Mouse (Mus musculus) intestine, postnatal 0 days (tissue): ENCODE measurements at regions not wholly inside any gene's neighbourhood (a gene's known extent, or its start where the extent isn't known, plus 50 kb on each side); places are given as distances from the start of the nearest gene placed in this dataset.

Source experiments
- ATAC-seq: fragments of 200-750 bp; cut with Nextera tagmentation; 2 replicates; pipeline ENCODE4 v1.8.0; 2017; ENCODE audit warnings: mild to moderate bottlenecking, moderate TSS enrichment, moderate library complexity
- H3K27ac ChIP-seq: fragments of 300-500 bp; sonication (generic); 2 replicates; pipeline ENCODE4 v1.5.1; 2014; ENCODE audit warnings: mild to moderate bottlenecking, low read depth, low read length, moderate library complexity
- H3K27me3 ChIP-seq: fragments of 300-500 bp; sonication (generic); replicated peaks from 2 replicates; pipeline ENCODE4 v1.6.1; 2014; ENCODE audit warnings: low read length, mixed read lengths; ENCODE audit not compliant: control insufficient read depth, insufficient read depth
- H3K36me3 ChIP-seq: fragments of 300-500 bp; sonication (generic); 2 replicates; pipeline ENCODE4 v1.6.1; 2014; ENCODE audit warnings: mild to moderate bottlenecking, moderate library complexity; ENCODE audit not compliant: control insufficient read depth, insufficient read depth
- H3K4me1 ChIP-seq: fragments of 300-500 bp; sonication (generic); replicated peaks from 2 replicates; pipeline ENCODE4 v1.6.1; 2014; ENCODE audit warnings: antibody characterized with exemption, low read length, mixed read lengths; ENCODE audit not compliant: control insufficient read depth, insufficient read depth
- H3K4me2 ChIP-seq: fragments of 300-500 bp; sonication (generic); replicated peaks from 2 replicates; pipeline ENCODE4 v1.6.1; 2014; ENCODE audit warnings: low read depth, mild to moderate bottlenecking, moderate library complexity
- H3K4me3 ChIP-seq: fragments of 300-500 bp; sonication (generic); 2 replicates; pipeline ENCODE4 v1.5.1; 2014; ENCODE audit warnings: low read depth, low read length
- H3K9ac ChIP-seq: fragments of 300-500 bp; sonication (generic); 2 replicates; pipeline ENCODE4 v1.6.1; 2014; ENCODE audit warnings: mild to moderate bottlenecking, low read depth, low read length
- H3K9me3 ChIP-seq: fragments of 300-500 bp; sonication (generic); 2 replicates; pipeline ENCODE4 v1.6.1; 2016; ENCODE audit warnings: mixed run types; ENCODE audit not compliant: control insufficient read depth
- CTCF ChIP-seq: sonication (generic); IDR thresholded peaks from 2 replicates; pipeline ENCODE4 v1.5.1; 2016; ENCODE audit warnings: low read depth, mild to moderate bottlenecking, control low read depth, antibody characterized with exemption, moderate library complexity
- WGBS: fragments of 180-500 bp; shearing (Covaris S2); extraction: QIAGEN DNeasy Blood & Tissue Kit; methylation state at CpG from one replicate; pipeline ENCODE4 v1.1.7; 2014; 5-methylcytosine and 5-hydroxymethylcytosine counted together

GRCm38 (mm10) chr8:117934566-117935094 lies 132.9 kb upstream of the Mphosph6 start:
- Histone ChIP-seq H3K27me3 (no peaks in the 10 kb centered on the region), H3K4me3 (no peak overlapping the region), H3K9ac (no peak overlapping the region), H3K36me3 (no peaks in the 10 kb centered on the region), H3K27ac (no peak overlapping the region), H3K4me1 (no peaks in the 10 kb centered on the region), H3K4me2 (no peak overlapping the region), H3K9me3 (no peaks in the 10 kb centered on the region)
- no peak for TF ChIP-seq CTCF
- ATAC-seq: no peak
- whole genome bisulfite sequencing: 95% methylated on average over 16 of the region's 16 CpGs

GRCm38 (mm10) chr8:117930687-117931086 lies 128.9 kb upstream of the Mphosph6 start:
- TF ChIP-seq CTCF: peak; percentile 80
- H3K27me3 ChIP-seq: no peaks in the 10 kb centered on the region
- H3K9ac ChIP-seq: no peak overlapping the region
- H3K36me3 ChIP-seq: no peaks in the 10 kb centered on the region
- no peak for ATAC-seq
- no peak overlapping the region for H3K4me3 ChIP-seq
- H3K4me1 ChIP-seq: no peaks in the 10 kb centered on the region
- no peak overlapping the region for H3K4me2 ChIP-seq
- WGBS: 61% methylated on average over 6 of the region's 6 CpGs
- H3K27ac ChIP-seq: no peak overlapping the region
- H3K9me3 ChIP-seq: no peaks in the 10 kb centered on the region

- Histone ChIP-seq H3K36me3 (no peaks in the 10 kb centered on the region), H3K9ac (no peak overlapping the region), H3K9me3 (no peaks in the 10 kb centered on the region), H3K4me3 (no peak overlapping the region), H3K4me1 (no peaks in the 10 kb centered on the region), H3K27me3 (no peaks in the 10 kb centered on the region), H3K4me2 (no peak overlapping the region), H3K27ac (no peak overlapping the region)
- 42% methylated on average over 12 of the region's 12 CpGs for WGBS
- no peak for ATAC-seq
- no peak for TF ChIP-seq CTCF
These were observed 127.9 kb upstream of the Mphosph6 start for GRCm38 (mm10) chr8:117929606-117930005.

- ATAC-seq: no peak
- 80% methylated on average over 6 of the region's 6 CpGs for WGBS
- Histone ChIP-seq H3K4me1 (no peaks in the 10 kb centered on the region), H3K9ac (no peak overlapping the region), H3K27me3 (no peaks in the 10 kb centered on the region), H3K4me3 (no peak overlapping the region), H3K9me3 (no peaks in the 10 kb centered on the region), H3K4me2 (no peak overlapping the region), H3K36me3 (no peaks in the 10 kb centered on the region), H3K27ac (no peak overlapping the region)
- no peak for TF ChIP-seq CTCF
These were observed 121.6 kb upstream of the Mphosph6 start for GRCm38 (mm10) chr8:117923296-117923695.

GRCm38 (mm10) chr8:117903052-117903451 lies 101.3 kb upstream of the Mphosph6 start:
- H3K36me3 ChIP-seq: no peaks in the 10 kb centered on the region
- no peak for ATAC-seq
- no peaks in the 10 kb centered on the region for H3K4me1 ChIP-seq
- H3K4me2 ChIP-seq: no peak overlapping the region
- WGBS: 43% methylated on average over 8 of the region's 8 CpGs
- no peak overlapping the region for H3K27ac ChIP-seq
- no peak overlapping the region for H3K9ac ChIP-seq
- H3K9me3 ChIP-seq: no peaks in the 10 kb centered on the region
- TF ChIP-seq CTCF: no peak
- H3K4me3 ChIP-seq: no peak overlapping the region
- H3K27me3 ChIP-seq: no peaks in the 10 kb centered on the region

GRCm38 (mm10) chr8:117899892-117900291 lies 98.1 kb upstream of the Mphosph6 start:
- peak; percentile 87 for ATAC-seq
- Histone ChIP-seq H3K4me1 (no peaks in the 10 kb centered on the region), H3K9ac (no peak overlapping the region), H3K27me3 (no peaks in the 10 kb centered on the region), H3K4me3 (no peak overlapping the region), H3K9me3 (no peaks in the 10 kb centered on the region), H3K36me3 (no peaks in the 10 kb centered on the region), H3K27ac (no peak overlapping the region), H3K4me2 (no peak overlapping the region)
- no peak for TF ChIP-seq CTCF

- Histone ChIP-seq H3K9ac (no peak overlapping the region), H3K27ac (no peak overlapping the region), H3K27me3 (no peaks in the 10 kb centered on the region), H3K9me3 (no peaks in the 10 kb centered on the region), H3K4me2 (no peak overlapping the region), H3K4me1 (no peaks in the 10 kb centered on the region), H3K4me3 (no peak overlapping the region), H3K36me3 (no peaks in the 10 kb centered on the region)
- WGBS: 79% methylated on average over 5 of the region's 5 CpGs
- no peak for ATAC-seq
- TF ChIP-seq CTCF: peak; percentile 71
These were observed 96.3 kb upstream of the Mphosph6 start for GRCm38 (mm10) chr8:117898015-117898414.
